10 mouse cellular contexts compared by ENCODE assay signal in the genomic region with DNA sequence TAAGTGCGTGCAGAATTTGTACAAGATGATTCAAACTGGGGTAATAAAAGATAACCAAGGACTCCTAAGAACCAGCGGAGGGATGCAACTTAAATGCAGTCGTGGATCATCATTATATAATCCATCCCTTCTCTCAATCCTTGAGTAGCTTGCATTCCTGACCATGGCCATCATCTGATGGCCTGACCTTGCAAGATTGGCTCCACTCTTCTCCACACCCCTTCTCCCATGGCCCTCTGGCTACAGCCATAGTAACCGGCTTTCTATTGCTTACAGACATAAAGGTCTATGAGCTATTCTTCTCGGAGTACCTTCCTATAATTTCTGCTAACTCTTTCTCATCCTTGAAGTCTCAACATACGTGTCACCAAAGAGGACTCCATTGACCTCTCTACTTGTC. TPM values are rescaled to one million over a fixed set of nuclear protein-coding genes. Genes with fewer than 3 reads are reported as not detected.
DNase-seq lines count a peak whose midpoint lies in the region; ATAC-seq and TF ChIP-seq lines count a peak whose summit lies in the region.
"Had no signal": no experiment of that assay in that cellular context is flagged by ENCODE, and none has a peak within 500 bp of the region (broad histone marks: within the 10 kb centered on the region; RNA-seq: fewer than 3 reads in every experiment).

No protein-coding gene starts in this region.

- peak overlapping the region; percentile 79 for H3K4me3 ChIP-seq in heart, embryonic 10.5 days
- no peak overlapping the region for H3K4me3 ChIP-seq in ES-Bruce4 (ENCODE audit: low read depth, low read length)
- H3K4me3 ChIP-seq in forebrain, embryonic 14.5 days (ENCODE audit: low read depth, low read length), result peak overlapping the region; percentile 94
- H3K4me3 ChIP-seq in liver, postnatal 0 days (ENCODE audit: low read depth, low read length), result peak overlapping the region; percentile 99

- peak overlapping the region; percentile 95 for H3K4me2 ChIP-seq in forebrain, embryonic 14.5 days (ENCODE audit: low read length)
- peak overlapping the region; percentile 79 for H3K4me2 ChIP-seq in liver, postnatal 0 days (ENCODE audit: low read depth, low read length)

- no peak for TF ChIP-seq CTCF in ES-Bruce4 (IDR thresholded peaks at IDR 0.05; ENCODE audit: low read depth, low read length)
- no peak for TF ChIP-seq CTCF in liver, postnatal 0 days (IDR thresholded peaks at IDR 0.05; ENCODE audit: low read depth)

- no peak for TF ChIP-seq POLR2A in ES-Bruce4 (IDR thresholded peaks at IDR 0.05; ENCODE audit: insufficient read depth, low read length)

- peak overlapping the region; percentile 91 for H3K9ac ChIP-seq in ES-Bruce4 (ENCODE audit: low read depth, poor library complexity, severe bottlenecking)
- H3K9ac ChIP-seq in forebrain, embryonic 14.5 days (ENCODE audit: low read length), result peak overlapping the region; percentile 96
- peak overlapping the region; percentile 100 for H3K9ac ChIP-seq in liver, postnatal 0 days (replicated peaks)

- intact Hi-C loops in heart, postnatal 14 days (cut with DNase I), result loop anchor here (5.0 kb wide), 2 partner anchors 80 to 105 kb away; partner anchors contain the start of genes Asxl1 and Tm9sf4
- intact Hi-C loops in gastrocnemius, postnatal 14 days (cut with DNase I; ENCODE audit: low total_unique reads), result no loop called here

- H3K27ac ChIP-seq in heart, embryonic 10.5 days, result peak overlapping the region; percentile 95; the same call in 1 of the 2 replicates
- no peak overlapping the region for H3K27ac ChIP-seq in ES-Bruce4 (ENCODE audit: insufficient read depth, low read length)
- H3K27ac ChIP-seq in forebrain, embryonic 14.5 days (ENCODE audit: low read depth, low read length), result no peak overlapping the region
- peak overlapping the region; percentile 98; the same call in 1 of the 2 replicates for H3K27ac ChIP-seq in liver, postnatal 0 days (ENCODE audit: low read depth)

- H3K9me3 ChIP-seq in heart, embryonic 10.5 days, result no peaks in the 10 kb centered on the region
- no peaks in the 10 kb centered on the region for H3K9me3 ChIP-seq in ES-Bruce4 (replicated peaks; ENCODE audit: control insufficient read depth, insufficient read depth, low read length, poor library complexity, severe bottlenecking)
- no peaks in the 10 kb centered on the region for H3K9me3 ChIP-seq in forebrain, embryonic 14.5 days (replicated peaks; ENCODE audit: control insufficient read depth, low read length)
- no peaks in the 10 kb centered on the region for H3K9me3 ChIP-seq in liver, postnatal 0 days (ENCODE audit: low read length)

- peaks cover 39% of the 10 kb centered on the region for H3K4me1 ChIP-seq in heart, embryonic 10.5 days
- H3K4me1 ChIP-seq in ES-Bruce4 (ENCODE audit: control insufficient read depth, insufficient read depth, low read length), result no peaks in the 10 kb centered on the region
- H3K4me1 ChIP-seq in forebrain, embryonic 14.5 days (ENCODE audit: control insufficient read depth, insufficient read depth, low read length), result peaks cover 15% of the 10 kb centered on the region
- H3K4me1 ChIP-seq in liver, postnatal 0 days (ENCODE audit: insufficient read depth), result peaks cover 40% of the 10 kb centered on the region

- WGBS in heart, embryonic 10.5 days, result 69% methylated on average over 6 of the region's 6 CpGs
- WGBS in forebrain, embryonic 14.5 days, result 65% methylated on average over 6 of the region's 6 CpGs
- WGBS in liver, postnatal 0 days (ENCODE audit: insufficient replicate concordance), result 58% methylated on average over 6 of the region's 6 CpGs

- no peaks in the 10 kb centered on the region for H3K27me3 ChIP-seq in heart, embryonic 10.5 days (ENCODE audit: insufficient read depth, poor library complexity, severe bottlenecking)
- H3K27me3 ChIP-seq in ES-Bruce4 (ENCODE audit: control insufficient read depth, insufficient read depth, low read length, poor library complexity, severe bottlenecking), result no peaks in the 10 kb centered on the region
- H3K27me3 ChIP-seq in forebrain, embryonic 14.5 days (replicated peaks; ENCODE audit: control insufficient read depth, insufficient read depth, low read length), result no peaks in the 10 kb centered on the region
- no peaks in the 10 kb centered on the region for H3K27me3 ChIP-seq in liver, postnatal 0 days (ENCODE audit: insufficient read depth, low read length)
- H3K27me3 ChIP-seq: Patski had no signal

- H3K36me3 ChIP-seq in heart, embryonic 10.5 days, result peaks cover 27% of the 10 kb centered on the region; the same call in 1 of the 2 replicates
- H3K36me3 ChIP-seq in ES-Bruce4 (ENCODE audit: control insufficient read depth, insufficient read depth, low read length, poor library complexity, severe bottlenecking), result no peaks in the 10 kb centered on the region
- H3K36me3 ChIP-seq in forebrain, embryonic 14.5 days (ENCODE audit: control insufficient read depth, insufficient read depth, low read length), result peaks cover 12% of the 10 kb centered on the region; the same call in 1 of the 2 replicates
- peaks cover 26% of the 10 kb centered on the region for H3K36me3 ChIP-seq in liver, postnatal 0 days (replicated peaks; ENCODE audit: insufficient read depth, low read length)

- TF ChIP-seq EP300 in ES-Bruce4 (IDR thresholded peaks at IDR 0.05; ENCODE audit: insufficient read depth, low read depth, low read length), result no peak
- no peak for TF ChIP-seq EP300 in liver, postnatal 0 days (IDR thresholded peaks at IDR 0.05; ENCODE audit: low read depth)

- no peak for ATAC-seq in forebrain, embryonic 14.5 days
- no peak for ATAC-seq in liver, postnatal 0 days

- no peak for DNase-seq in heart, embryonic 10.5 days (ENCODE audit: low spot score)
- no peak for DNase-seq in heart, postnatal 14 days
- DNase-seq in forebrain, embryonic 14.5 days (ENCODE audit: low spot score), result no peak
- DNase-seq in liver, postnatal 0 days, result no peak
- DNase-seq in gastrocnemius, postnatal 14 days, result no peak
- DNase-seq in ovary, postnatal 36 days (ENCODE audit: low spot score), result no peak
- DNase-seq in cerebellum, postnatal 14 days, result no peak
- DNase-seq: right cerebral cortex, adult 18-20 months had no signal

RNA-seq across cellular contexts. Expression of gene Pofut1, which starts 0.8 kb away (rescaled TPM):
- 4.4 and 6.1 TPM in 2 replicates for polyA plus RNA-seq in heart, embryonic 10.5 days (2016; fragmentation: Nextera tagmentation; extraction: Ambion mirVana)
- 10 to 100 TPM; 15.8 to 16.7 TPM for total RNA-seq in heart, postnatal 14 days (2021)
- polyA plus RNA-seq in ES-Bruce4 (2011; ENCODE audit: insufficient read depth, insufficient read length, low read depth, missing spikeins), result 22.0 and 25.6 TPM in 2 replicates
- polyA plus RNA-seq in forebrain, embryonic 14.5 days (2014; fragmentation: Nextera tagmentation; extraction: Ambion mirVana), result 4.0 and 5.5 TPM in 2 replicates
- polyA plus RNA-seq in liver, postnatal 0 days (2015; fragmentation: Nextera tagmentation; extraction: Ambion mirVana), result 1.4 and 1.7 TPM in 2 replicates
- total RNA-seq in gastrocnemius, postnatal 14 days (2021), result 10 to 100 TPM; 13.9 to 16.2 TPM

RNA-seq across cellular contexts. Expression of gene Plagl2, which starts 0.9 kb away (rescaled TPM):
- 22.4 and 22.8 TPM in 2 replicates for polyA plus RNA-seq in heart, embryonic 10.5 days (2016; fragmentation: Nextera tagmentation; extraction: Ambion mirVana)
- 1 to 10 TPM; 5.4 to 6.0 TPM for total RNA-seq in heart, postnatal 14 days (2021)
- 13.2 and 13.8 TPM in 2 replicates for polyA plus RNA-seq in ES-Bruce4 (2011; ENCODE audit: insufficient read depth, insufficient read length, low read depth, missing spikeins)
- polyA plus RNA-seq in forebrain, embryonic 14.5 days (2014; fragmentation: Nextera tagmentation; extraction: Ambion mirVana), result 9.0 and 9.2 TPM in 2 replicates
- polyA plus RNA-seq in liver, postnatal 0 days (2015; fragmentation: Nextera tagmentation; extraction: Ambion mirVana), result 4.3 and 4.4 TPM in 2 replicates
- 1 to 10 TPM; 3.5 to 5.8 TPM for total RNA-seq in gastrocnemius, postnatal 14 days (2021)

RNA-seq across cellular contexts. Expression of gene Tspyl3, which starts 16.9 kb away (rescaled TPM):
- polyA plus RNA-seq in heart, embryonic 10.5 days (2016; fragmentation: Nextera tagmentation; extraction: Ambion mirVana), result 7.7 and 8.8 TPM in 2 replicates
- total RNA-seq in heart, postnatal 14 days (2021), result 1 to 10 TPM; 2.1 to 2.2 TPM
- 3.5 and 3.9 TPM in 2 replicates for polyA plus RNA-seq in ES-Bruce4 (2011; ENCODE audit: insufficient read depth, insufficient read length, low read depth, missing spikeins)
- polyA plus RNA-seq in forebrain, embryonic 14.5 days (2014; fragmentation: Nextera tagmentation; extraction: Ambion mirVana), result 23.5 and 27.6 TPM in 2 replicates
- polyA plus RNA-seq in liver, postnatal 0 days (2015; fragmentation: Nextera tagmentation; extraction: Ambion mirVana), result 1.1 TPM in 2 replicates
- 1 to 10 TPM; 1.7 to 1.8 TPM for total RNA-seq in gastrocnemius, postnatal 14 days (2021)

RNA-seq across cellular contexts. Expression of gene Kif3b, which starts 49.1 kb away (rescaled TPM):
- polyA plus RNA-seq in heart, embryonic 10.5 days (2016; fragmentation: Nextera tagmentation; extraction: Ambion mirVana), result 4.1 and 4.4 TPM in 2 replicates
- 10 to 100 TPM in 1 of 2 experiments, 1 to 10 TPM in 1; 9.7 to 10.1 TPM for total RNA-seq in heart, postnatal 14 days (2021)
- polyA plus RNA-seq in ES-Bruce4 (2011; ENCODE audit: insufficient read depth, insufficient read length, low read depth, missing spikeins), result 14.7 and 16.8 TPM in 2 replicates
- 14.2 and 15.8 TPM in 2 replicates for polyA plus RNA-seq in forebrain, embryonic 14.5 days (2014; fragmentation: Nextera tagmentation; extraction: Ambion mirVana)
- polyA plus RNA-seq in liver, postnatal 0 days (2015; fragmentation: Nextera tagmentation; extraction: Ambion mirVana), result 1.3 and 1.7 TPM in 2 replicates
- total RNA-seq in gastrocnemius, postnatal 14 days (2021), result 1 to 10 TPM; 4.4 to 4.9 TPM

Comparison
In these comparisons a context has a peak if more than half of its experiments do, and no peak if none do; other contexts are left out.
1. H3K27ac ChIP-seq: peak in heart, embryonic 10.5 days (single experiment) and liver, postnatal 0 days (single experiment); none in ES-Bruce4 (single experiment) and forebrain, embryonic 14.5 days (single experiment).
2. Peak in every context shown above with its lines, with median percentiles within 50 percentile points of each other: H3K9ac ChIP-seq.